Mouse (Mus musculus) retina, postnatal 7 days (tissue): ENCODE measurements around the gene Acd.
A peak's percentile ranks its signal among the peaks of the same experiment; 100 is the strongest.

Experiments used
- DNase-seq: peaks from one replicate; pipeline ENCODE4 v3.0.0-alpha.2; 2012; ENCODE audit warnings: low read depth, low spot score

Gene Acd

GRCm38 (mm10) chr8:105700966-105701824 is at the start of gene Acd, which contains the start of gene Pard6a:
Gene Acd, minus strand, starts transcription at chr8:105701102.
Gene Pard6a, plus strand, starts transcription at chr8:105701148.
- peak; percentile 93 for DNase-seq

GRCm38 (mm10) chr8:105750606-105751005 is 49.7 kb upstream of the Acd start:
- DNase-seq, result no peak

DNA sequence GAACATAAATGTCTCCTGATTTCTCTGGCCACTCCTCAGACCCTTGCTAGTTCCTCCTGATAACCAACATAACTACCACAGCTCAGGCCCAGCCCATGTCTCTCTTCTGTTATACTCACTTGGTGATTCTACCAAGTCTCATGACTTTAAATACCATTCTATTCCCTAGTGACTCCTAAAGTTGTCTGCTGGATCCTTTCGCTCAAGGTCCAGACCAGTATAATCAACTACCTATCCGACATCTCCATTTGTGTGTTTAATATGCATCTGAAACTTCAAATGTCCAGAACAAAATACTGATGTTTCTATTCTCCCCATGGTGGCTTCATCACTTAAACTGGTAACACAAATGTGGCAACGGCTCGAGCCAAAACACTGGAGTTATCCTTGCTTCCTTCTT is 42.4 kb upstream of the Acd start:
- DNase-seq, result no peak

- no peak for DNase-seq
Observed at GRCm38 (mm10) chr8:105739216-105739615, 38.3 kb upstream of the Acd start.

GRCm38 (mm10) chr8:105732186-105732585 is 31.3 kb upstream of the Acd start:
- no peak for DNase-seq

GRCm38 (mm10) chr8:105727397-105728124 is 26.7 kb upstream of the Acd start:
- no peak for DNase-seq

DNA sequence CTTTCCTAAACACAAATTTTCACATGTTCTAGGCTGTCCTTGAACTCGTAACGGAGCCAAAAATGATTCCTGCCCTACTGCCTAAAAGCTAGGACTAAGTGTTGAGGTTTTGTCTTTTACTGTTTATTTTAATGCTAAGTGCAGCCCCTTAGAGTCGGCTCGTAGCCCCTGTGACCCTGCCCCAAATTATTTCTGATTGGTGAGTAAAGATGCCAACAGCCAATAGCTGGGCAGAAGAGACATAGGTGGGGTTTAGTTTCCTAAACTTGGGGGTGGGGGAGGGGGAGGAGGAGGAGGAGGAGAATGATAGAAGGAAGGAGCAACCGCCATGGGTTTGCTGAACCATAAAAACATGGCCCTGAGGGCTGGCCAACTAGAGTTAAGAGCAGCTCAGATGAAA is 24.8 kb upstream of the Acd start:
- DNase-seq, result no peak

- DNase-seq, result no peak
Observed at GRCm38 (mm10) chr8:105722861-105723260, 22.0 kb upstream of the Acd start.

GRCm38 (mm10) chr8:105719637-105720036 is 18.7 kb upstream of the Acd start:
- no peak for DNase-seq

GRCm38 (mm10) chr8:105716302-105716945 is 15.5 kb upstream of the Acd start:
- no peak for DNase-seq

DNA sequence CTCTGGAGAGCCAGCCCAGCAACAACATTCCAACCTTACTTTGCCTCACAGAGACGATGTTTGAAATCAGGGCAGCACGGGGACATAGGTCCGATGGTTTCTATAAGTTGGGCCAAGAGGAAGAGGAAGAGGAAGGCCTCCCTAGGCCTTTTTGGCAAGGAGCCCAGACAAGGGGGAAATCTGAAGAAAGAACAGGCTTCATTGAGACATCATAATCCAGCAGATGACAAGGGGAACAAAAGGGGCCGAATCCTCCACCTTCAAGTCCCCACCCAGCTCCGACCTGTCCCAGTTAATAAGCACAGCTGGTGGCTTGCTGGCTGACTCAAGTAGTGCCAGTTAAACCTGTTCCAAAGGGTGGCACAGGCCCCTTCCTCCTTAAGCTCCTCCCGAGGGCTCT is 14.1 kb upstream of the Acd start:
- no peak for DNase-seq

DNA sequence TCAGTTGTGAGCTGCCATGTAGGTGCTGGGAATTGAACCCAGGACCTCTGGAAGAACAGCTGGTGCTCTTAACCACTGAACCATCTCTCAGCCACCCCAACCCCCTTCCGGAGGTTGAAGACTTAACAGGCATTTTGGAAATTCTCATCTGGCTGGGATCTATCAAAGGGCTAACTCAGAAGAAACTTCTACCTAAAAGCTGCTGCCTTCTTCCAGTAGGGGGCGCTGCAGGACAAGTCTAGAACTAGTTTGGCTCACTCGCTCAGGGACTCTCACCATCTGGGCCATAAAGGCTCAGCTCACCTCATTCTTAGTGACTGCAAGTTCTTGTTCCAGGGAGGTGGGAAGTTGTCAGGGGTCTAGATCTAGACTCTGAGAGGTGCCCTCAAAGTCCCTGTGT is 13.2 kb upstream of the Acd start:
- DNase-seq, result peak; percentile 84

DNA sequence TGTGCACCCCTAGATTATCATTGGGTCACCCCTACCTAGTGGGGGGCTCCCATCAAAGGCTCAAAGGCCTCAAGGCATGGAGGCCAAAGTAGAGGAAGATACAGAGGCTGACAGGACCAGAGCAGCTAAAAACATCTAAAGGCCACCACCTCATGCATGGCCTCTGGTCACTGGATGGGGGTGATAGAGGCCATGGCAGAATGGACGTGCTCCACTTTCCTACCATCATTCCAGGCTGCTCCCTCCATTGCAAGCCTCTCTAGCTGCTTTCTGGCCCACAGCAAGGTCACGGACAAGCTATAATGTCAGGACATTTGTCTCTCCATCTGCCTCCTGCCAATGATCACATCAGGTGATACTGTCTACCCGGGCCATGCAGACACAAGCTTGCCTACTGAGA is 11.4 kb upstream of the Acd start:
- no peak for DNase-seq

- DNase-seq, result no peak
Observed at GRCm38 (mm10) chr8:105709317-105709716, 8.4 kb upstream of the Acd start.

GRCm38 (mm10) chr8:105708675-105709074 is 7.8 kb upstream of the Acd start:
- DNase-seq, result no peak

DNA sequence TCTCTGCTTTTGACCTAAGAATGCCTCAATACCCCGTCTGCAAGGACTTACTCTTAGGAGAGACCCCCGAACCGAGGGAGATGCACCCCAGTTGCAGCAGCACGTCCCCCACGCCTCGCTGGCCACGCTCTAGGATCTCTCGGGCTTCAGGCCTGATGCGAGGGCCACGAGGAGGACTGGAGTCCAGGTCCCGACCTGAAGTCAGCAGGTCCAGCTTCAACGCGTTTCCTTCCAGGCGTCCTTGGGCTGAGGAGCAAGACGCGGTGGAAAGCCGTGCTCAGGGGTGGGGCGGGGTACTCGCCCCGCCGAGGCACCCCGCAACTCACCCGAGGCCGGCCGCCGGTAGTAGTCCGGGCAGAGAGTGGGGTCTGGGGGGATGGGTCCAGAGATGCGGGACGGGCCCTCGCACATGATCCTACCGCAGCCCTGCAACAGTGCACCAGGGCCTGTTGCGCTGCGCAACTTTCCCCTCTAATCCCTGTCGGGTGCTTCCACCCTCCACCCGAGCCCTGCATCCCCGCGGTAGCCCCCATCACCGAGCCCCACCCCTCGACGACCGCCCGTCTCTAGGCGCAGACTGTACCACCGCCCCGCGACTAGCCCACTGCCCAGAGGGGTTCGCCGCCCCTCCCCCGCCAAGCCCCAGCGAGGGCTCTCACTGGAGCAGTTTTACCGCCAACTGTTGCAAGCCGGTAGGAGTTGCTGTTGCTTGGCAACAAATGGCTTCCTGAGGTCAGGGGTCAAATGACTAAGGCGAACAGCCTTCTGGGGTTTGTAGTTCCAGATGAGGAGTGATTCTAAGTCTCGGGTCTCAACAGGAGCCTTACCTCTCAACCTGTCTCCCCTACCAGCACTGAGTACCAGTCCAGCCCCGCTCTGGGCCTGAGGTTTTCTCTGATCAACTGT is 6.8 kb upstream of the Acd start, which contains the start of the genes 4933405L10Rik and Enkd1:
Gene 4933405L10Rik (plus strand): TSS at position 158 of the 906 bp plus-strand sequence.
Gene Enkd1 (minus strand): TSS at position 713 of the 906 bp plus-strand sequence.
- peak; percentile 82 for DNase-seq

DNA sequence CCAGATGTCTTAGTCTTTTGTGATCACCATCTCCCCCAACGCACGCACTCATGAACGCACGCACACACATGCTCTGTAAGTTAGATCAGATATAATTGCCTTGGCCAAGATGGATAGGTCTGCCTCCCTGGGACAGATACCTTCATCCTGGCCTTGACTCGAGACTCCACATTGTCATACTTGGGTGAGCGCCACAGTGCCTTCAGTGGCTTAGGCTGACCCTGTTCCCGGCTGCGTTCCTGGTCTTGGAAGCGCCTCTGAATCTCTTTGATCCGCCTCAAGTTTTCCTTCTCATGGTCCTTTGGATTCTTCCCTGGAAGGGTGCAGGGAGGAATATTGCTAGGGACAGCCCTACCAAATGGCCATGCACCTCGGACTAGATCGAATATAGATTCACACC is 5.5 kb upstream of the Acd start:
- DNase-seq, result no peak

DNA sequence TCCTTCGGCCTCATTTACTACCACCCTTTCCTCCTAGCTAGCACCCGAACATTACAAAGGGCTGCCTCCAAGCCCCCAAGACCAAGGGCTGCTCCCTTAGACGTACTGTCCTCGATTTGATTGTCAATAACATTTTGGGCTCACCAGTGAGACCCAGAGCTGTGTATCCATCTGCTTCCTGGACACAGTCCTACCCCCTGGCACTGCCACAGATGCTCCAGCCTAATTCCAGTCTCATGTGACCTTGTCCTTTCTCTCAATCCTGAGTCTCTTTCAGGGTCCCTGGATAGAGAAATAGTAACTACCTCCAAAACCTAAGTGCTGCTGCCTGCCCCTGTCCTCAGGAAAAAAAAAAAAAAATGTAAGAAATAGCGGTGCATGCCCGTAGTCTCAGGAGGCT is 4.1 kb upstream of the Acd start:
- DNase-seq, result no peak

DNA sequence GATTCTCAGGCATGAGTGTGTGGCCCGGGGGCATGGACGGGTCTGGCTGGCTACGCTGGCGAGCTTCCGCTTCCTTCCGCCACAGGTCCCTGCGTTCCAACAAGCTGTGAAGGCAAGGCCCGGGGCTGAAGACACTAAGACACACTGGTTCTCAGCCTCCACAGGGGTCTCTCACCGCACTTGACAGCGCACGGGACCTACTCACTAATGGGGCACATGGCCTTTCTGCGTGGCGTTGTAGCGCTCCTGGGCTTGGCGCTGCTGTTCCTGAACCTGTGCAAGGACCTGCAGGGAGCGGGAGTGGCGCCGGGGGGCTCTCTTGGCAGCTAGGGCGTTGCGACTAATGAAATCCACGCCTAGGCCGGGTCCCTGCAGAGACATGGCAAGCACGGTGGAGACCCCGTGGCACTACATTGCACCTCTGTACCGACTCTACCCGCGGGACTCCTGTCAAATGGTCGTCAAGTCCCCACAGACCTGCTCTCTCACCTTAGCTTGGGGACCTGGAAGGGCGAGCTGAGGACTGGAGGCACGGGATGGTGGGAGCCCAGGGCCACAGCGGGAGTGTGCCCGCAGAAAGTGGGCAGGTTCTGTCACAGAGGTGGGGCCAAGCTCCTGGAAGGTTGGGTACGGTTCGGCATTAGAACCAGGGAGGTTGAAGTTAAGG is 3.4 kb upstream of the Acd start:
- no peak for DNase-seq

DNA sequence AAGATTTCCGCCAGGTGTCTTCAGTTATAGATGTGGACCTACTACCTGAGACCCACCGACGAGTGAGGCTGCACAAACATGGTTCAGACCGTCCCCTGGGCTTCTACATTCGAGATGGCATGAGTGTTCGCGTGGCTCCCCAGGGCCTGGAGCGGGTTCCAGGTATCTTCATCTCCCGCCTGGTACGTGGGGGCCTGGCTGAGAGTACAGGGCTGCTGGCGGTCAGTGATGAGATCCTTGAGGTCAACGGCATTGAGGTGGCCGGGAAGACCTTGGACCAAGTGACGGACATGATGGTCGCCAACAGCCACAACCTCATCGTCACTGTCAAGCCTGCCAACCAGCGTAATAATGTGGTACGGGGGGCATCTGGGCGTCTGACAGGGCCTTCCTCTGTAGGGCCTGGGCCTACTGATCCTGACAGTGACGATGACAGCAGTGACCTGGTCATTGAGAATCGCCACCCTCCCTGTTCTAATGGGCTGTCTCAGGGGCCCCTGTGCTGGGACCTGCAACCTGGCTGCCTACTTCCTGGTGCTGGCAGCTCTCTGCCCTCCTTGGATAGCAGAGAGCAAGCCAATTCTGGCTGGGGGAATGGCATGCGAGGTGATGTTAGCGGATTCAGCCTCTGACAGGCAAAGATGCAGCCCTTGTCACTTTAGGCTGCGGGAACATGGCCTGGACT is 2.0 kb upstream of the Acd start:
- DNase-seq, result no peak
